Mouse (Mus musculus) lung, postnatal 0 days (tissue): Measurements from ENCODE around the gene E030018B13Rik.

Experiments
- CTCF ChIP-seq: IDR thresholded peaks from 2 replicates; pipeline ENCODE4 v1.5.1; 2016; ENCODE audit warnings: antibody characterized with exemption, mild to moderate bottlenecking
- EP300 ChIP-seq: IDR thresholded peaks from 2 replicates; pipeline ENCODE4 v1.6.1; 2016; ENCODE audit warnings: antibody characterized with exemption, mild to moderate bottlenecking, control low read depth

DNA sequence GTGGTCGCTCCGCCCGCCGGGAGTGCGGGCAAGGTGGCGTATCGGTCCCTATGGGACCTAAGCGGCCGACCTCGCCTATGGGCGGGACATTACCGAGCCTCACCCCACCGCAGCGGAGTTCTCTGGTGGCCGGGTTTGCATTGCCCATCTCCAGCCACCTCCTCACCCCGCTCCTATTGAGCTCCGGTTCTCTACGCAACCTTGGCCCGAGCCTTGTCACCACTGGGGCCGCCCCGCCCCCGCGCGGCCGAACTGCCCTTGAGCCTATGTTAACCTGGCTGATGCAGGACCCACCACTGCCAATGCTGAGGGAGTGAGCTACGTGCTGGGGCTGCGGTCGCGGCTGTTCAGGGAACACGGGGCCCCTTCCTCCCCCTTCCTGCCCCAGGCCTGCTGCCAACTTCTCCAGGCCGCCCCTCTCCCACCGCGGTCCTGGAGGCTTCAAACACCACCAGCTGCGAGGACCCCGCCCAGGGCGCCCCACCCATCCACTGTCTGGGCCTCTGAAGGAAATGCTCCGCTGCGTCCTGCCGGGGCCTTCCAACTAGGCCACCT is 22.8 kb downstream of the E030018B13Rik start:
- TF ChIP-seq CTCF, result peak; percentile 57
- peak; percentile 86 for TF ChIP-seq EP300
